8 mouse cellular contexts compared by ENCODE assay signal in genomic region chr4:135353066-135353793, GRCm38 (mm10). TPM values are rescaled to one million over a fixed set of nuclear protein-coding genes. Genes with fewer than 3 reads are reported as not detected.
A peak's percentile ranks its signal among the peaks of the same experiment; 100 is the strongest.
DNase-seq lines count a peak whose midpoint lies in the region; ATAC-seq and TF ChIP-seq lines count a peak whose summit lies in the region.

Srrm1 (minus strand) TSS chr4:135353321.

- intact Hi-C loops in heart, postnatal 36 days (cut with DNase I), result loop anchor here (2.0 to 5.0 kb wide), 3 partner anchors 198 to 651 kb away; partner anchors contain the start of genes Man1c1 and Syf2

- H3K36me3 ChIP-seq in G1E (replicated peaks), result peaks cover 28% of the 10 kb centered on the region
- H3K36me3 ChIP-seq in forebrain, embryonic 16.5 days (ENCODE audit: control insufficient read depth, insufficient read depth), result peaks cover 4% of the 10 kb centered on the region; the same call in 1 of the 2 replicates
- H3K36me3 ChIP-seq in lung, embryonic 14.5 days (ENCODE audit: insufficient read depth), result peaks cover 28% of the 10 kb centered on the region; the same call in 1 of the 2 replicates
- H3K36me3 ChIP-seq in thymus, adult 2 months (ENCODE audit: control insufficient read depth, insufficient read depth, low read length), result no peaks in the 10 kb centered on the region

- H3K9me3 ChIP-seq in G1E (replicated peaks), result no peaks in the 10 kb centered on the region
- H3K9me3 ChIP-seq in forebrain, embryonic 16.5 days (ENCODE audit: control insufficient read depth, low read length), result no peaks in the 10 kb centered on the region
- H3K9me3 ChIP-seq in lung, embryonic 14.5 days (ENCODE audit: low read depth, low read length), result no peaks in the 10 kb centered on the region

- peak; percentile 92 for DNase-seq in G1E (ENCODE audit: low spot score)
- DNase-seq in cerebellum, adult 18-20 months, result peak; percentile 98 to 100
- DNase-seq in heart, postnatal 36 days, result peak; percentile 99
- peak; percentile 98 to 99 for DNase-seq in layer of hippocampus, adult 2 months (ENCODE audit: low spot score in 2 of 2)
- peak; percentile 100 for DNase-seq in lung, embryonic 14.5 days
- peak; percentile 99 for DNase-seq in thymus, adult 2 months

- H3K27me3 ChIP-seq in G1E (ENCODE audit: insufficient read depth, low read length), result peaks cover 4% of the 10 kb centered on the region; the same call in 1 of the 2 replicates
- H3K27me3 ChIP-seq in forebrain, embryonic 16.5 days (replicated peaks; ENCODE audit: control insufficient read depth, insufficient read depth, low read length), result no peaks in the 10 kb centered on the region
- no peaks in the 10 kb centered on the region for H3K27me3 ChIP-seq in lung, embryonic 14.5 days (ENCODE audit: insufficient read depth, low read length)
- H3K27me3 ChIP-seq in thymus, adult 2 months (ENCODE audit: control insufficient read depth, insufficient read depth, low read length), result no peaks in the 10 kb centered on the region

- ATAC-seq in G1E (ENCODE audit: extremely low read depth, insufficient number of reproducible peaks, low FRiP score, poor library complexity, severe bottlenecking), result peak; percentile 81
- peak; percentile 96 for ATAC-seq in forebrain, embryonic 16.5 days
- peak; percentile 92 for ATAC-seq in lung, embryonic 14.5 days (ENCODE audit: insufficient read depth)

- H3K9ac ChIP-seq in forebrain, embryonic 16.5 days (replicated peaks; ENCODE audit: low read depth, low read length), result peak within 1 kb of the TSS; percentile 97
- H3K9ac ChIP-seq in lung, embryonic 14.5 days, result peak within 1 kb of the TSS; percentile 96

- no peak for TF ChIP-seq CTCF in G1E (IDR thresholded peaks at IDR 0.05; ENCODE audit: low read depth, low read length)
- no peak for TF ChIP-seq CTCF in layer of hippocampus, adult 2 months (conservative IDR thresholded peaks at IDR 0.05)
- TF ChIP-seq CTCF in lung, embryonic 14.5 days (IDR thresholded peaks at IDR 0.05; ENCODE audit: low read depth), result no peak
- no peak for TF ChIP-seq CTCF in olfactory bulb, adult 2 months (IDR thresholded peaks at IDR 0.05; ENCODE audit: insufficient read depth, low read depth, low read length)
- 0 out of 2 replicates have a peak, but pooled peaks have one; percentile 31 for TF ChIP-seq CTCF in thymus, adult 2 months (IDR thresholded peaks at IDR 0.05; ENCODE audit: borderline replicate concordance, control insufficient read depth, extremely low read depth, insufficient read depth, low read length, poor library complexity)

- H3K4me1 ChIP-seq in G1E (ENCODE audit: insufficient read depth, low read depth, low read length), result peaks cover 37% of the 10 kb centered on the region
- peaks cover 17% of the 10 kb centered on the region for H3K4me1 ChIP-seq in forebrain, embryonic 16.5 days (replicated peaks; ENCODE audit: control insufficient read depth, insufficient read depth, low read length)
- H3K4me1 ChIP-seq in lung, embryonic 14.5 days (ENCODE audit: insufficient read depth), result peaks cover 6% of the 10 kb centered on the region; the same call in 1 of the 2 replicates
- peaks cover 5% of the 10 kb centered on the region for H3K4me1 ChIP-seq in olfactory bulb, adult 2 months (ENCODE audit: control insufficient read depth, insufficient read depth, low read length)
- peaks cover 8% of the 10 kb centered on the region for H3K4me1 ChIP-seq in thymus, adult 2 months (replicated peaks; ENCODE audit: control insufficient read depth, insufficient read depth, low read length)

- peak within 1 kb of the TSS; percentile 97 for H3K27ac ChIP-seq in forebrain, embryonic 16.5 days (ENCODE audit: low read length)
- H3K27ac ChIP-seq in layer of hippocampus, adult 2 months, result peak within 1 kb of the TSS; percentile 96
- H3K27ac ChIP-seq in lung, embryonic 14.5 days (ENCODE audit: low read depth), result peak within 1 kb of the TSS; percentile 98
- H3K27ac ChIP-seq in olfactory bulb, adult 2 months (ENCODE audit: insufficient read depth, low read depth, low read length), result peak within 1 kb of the TSS; percentile 89
- H3K27ac ChIP-seq in thymus, adult 2 months (ENCODE audit: control insufficient read depth, insufficient read depth, low read length), result peak within 1 kb of the TSS; percentile 78

- H3K4me3 ChIP-seq in G1E (ENCODE audit: low read depth, low read length), result peak within 1 kb of the TSS; percentile 83
- peak within 1 kb of the TSS; percentile 95 for H3K4me3 ChIP-seq in forebrain, embryonic 16.5 days (replicated peaks; ENCODE audit: low read length)
- H3K4me3 ChIP-seq in layer of hippocampus, adult 2 months, result peak within 1 kb of the TSS; percentile 88
- H3K4me3 ChIP-seq in lung, embryonic 14.5 days (ENCODE audit: low read depth, low read length), result peak within 1 kb of the TSS; percentile 97
- H3K4me3 ChIP-seq in olfactory bulb, adult 2 months (ENCODE audit: insufficient read depth, low read depth, low read length), result peak within 1 kb of the TSS; percentile 99
- H3K4me3 ChIP-seq in thymus, adult 2 months (ENCODE audit: control insufficient read depth, insufficient read depth, low read length), result peak within 1 kb of the TSS; percentile 70

- TF ChIP-seq POLR2A in olfactory bulb, adult 2 months (IDR thresholded peaks at IDR 0.05; ENCODE audit: insufficient read depth, low read depth, low read length), result peak; percentile 67; the same call in 1 of the 2 replicates
- TF ChIP-seq POLR2A in thymus, adult 2 months (IDR thresholded peaks at IDR 0.05; ENCODE audit: control insufficient read depth, extremely low read depth, insufficient read depth, low read length, poor library complexity), result peak; percentile 91

- WGBS in forebrain, embryonic 16.5 days, result under 1% methylated on average over 67 of the region's 69 CpGs
- WGBS in lung, embryonic 14.5 days, result under 1% methylated on average over 66 of the region's 69 CpGs
- WGBS in olfactory bulb, adult 2 months, result under 1% methylated on average over 69 of the region's 69 CpGs
- WGBS in thymus, adult 2 months, result under 1% methylated on average over 69 of the region's 69 CpGs

- peak within 1 kb of the TSS; percentile 89 for H3K4me2 ChIP-seq in forebrain, embryonic 16.5 days (ENCODE audit: low read length)
- H3K4me2 ChIP-seq in lung, embryonic 14.5 days, result peak within 1 kb of the TSS; percentile 94

RNA-seq across cellular contexts. Expression of gene Srrm1, which starts in this region (rescaled TPM):
- total RNA-seq in G1E (2014; fragmentation: Nextera tagmentation) (565 and 602 TPM in 2 replicates), G1E (2017) (76.2 and 98.8 TPM in 2 replicates)
- polyA plus RNA-seq in G1E (2012), result 612 and 700 TPM in 2 replicates
- 179 and 198 TPM in 2 replicates for polyA plus RNA-seq in forebrain, embryonic 16.5 days (2015; fragmentation: Nextera tagmentation; extraction: Ambion mirVana)
- total RNA-seq in heart, postnatal 36 days (2021), result 10 to 100 TPM; 59.1 to 69.9 TPM
- 100 to 1,000 TPM; 136 to 153 TPM for total RNA-seq in layer of hippocampus, adult 2 months (2021)
- polyA plus RNA-seq in lung, embryonic 14.5 days (2014; fragmentation: Nextera tagmentation; extraction: Ambion mirVana), result 201 and 224 TPM in 2 replicates
- 281 and 545 TPM in 2 replicates for polyA plus RNA-seq in olfactory bulb, adult 2 months (2012; ENCODE audit: insufficient read depth, insufficient read length, low replicate concordance, missing spikeins)
- polyA plus RNA-seq in thymus, adult 2 months (2012; rRNA removed), result 41.0 and 50.0 TPM in 2 replicates

Comparison
In these comparisons a context has a peak if more than half of its experiments do, and no peak if none do; other contexts are left out.
1. Peak in every context shown above with its lines: DNase-seq, ATAC-seq, H3K4me3 ChIP-seq and H3K27ac ChIP-seq.